Mouse (Mus musculus) ES-E14 (cell line): Measurements from ENCODE around the gene Edn1. TPM values are rescaled to one million over a fixed set of nuclear protein-coding genes. Genes with fewer than 3 reads are reported as not detected.

Experiments used
- DNase-seq: peaks from one replicate; pipeline ENCODE4 v3.0.0-alpha.2; 2013; ENCODE audit warnings: low read depth, low spot score
- H3K27ac ChIP-seq: 2 replicates; pipeline ENCODE4 v1.5.1; 2012; ENCODE audit warnings: low read depth, mild to moderate bottlenecking, low read length, moderate library complexity, mixed read lengths; ENCODE audit not compliant: poor library complexity, insufficient read depth, severe bottlenecking
- H3K36me3 ChIP-seq: 2 replicates; pipeline ENCODE4 v1.6.1; 2012; ENCODE audit warnings: mild to moderate bottlenecking, low read length, moderate library complexity, mixed read lengths; ENCODE audit not compliant: control insufficient read depth, poor library complexity, insufficient read depth, severe bottlenecking
- H3K4me1 ChIP-seq, 2 experiments: fragments of 150-350 bp in 1 of 2; sonication (generic) in 1 of 2; 2 replicates each; pipeline ENCODE4 v1.6.1; 2012; ENCODE audit warnings: low read length in 2 of 2, mild to moderate bottlenecking in 1 of 2, mixed read lengths in 1 of 2; ENCODE audit not compliant: control insufficient read depth in 2 of 2, insufficient read depth in 2 of 2, poor library complexity in 1 of 2
- H3K4me3 ChIP-seq, 2 experiments: fragments of 150-350 bp in 1 of 2; sonication (generic) in 1 of 2; 2 replicates each; pipeline ENCODE4 v1.5.1; 2012; ENCODE audit warnings: low read length in 2 of 2, low read depth in 1 of 2, mild to moderate bottlenecking in 1 of 2, mixed read lengths in 1 of 2; ENCODE audit not compliant: insufficient read depth in 1 of 2, poor library complexity in 1 of 2, severe bottlenecking in 1 of 2
- H3K9ac ChIP-seq: 2 replicates; pipeline ENCODE4 v1.6.1; 2012; ENCODE audit warnings: low read depth, mild to moderate bottlenecking, low read length, mixed read lengths; ENCODE audit not compliant: poor library complexity, insufficient read depth, severe bottlenecking
- H3K9me3 ChIP-seq: fragments of 150-350 bp; sonication (generic); 2 replicates; pipeline ENCODE4 v1.6.1; 2012; ENCODE audit warnings: low read depth, mild to moderate bottlenecking, low read length; ENCODE audit not compliant: control insufficient read depth, insufficient read depth
- CHD2 ChIP-seq: IDR thresholded peaks from 2 replicates; pipeline ENCODE4 v1.6.1; 2014; ENCODE audit warnings: mild to moderate bottlenecking, low read depth, low read length, inconsistent platforms
- HCFC1 ChIP-seq: IDR thresholded peaks from 2 replicates; pipeline ENCODE4 v1.6.1; 2012; ENCODE audit warnings: low read length, inconsistent platforms, borderline replicate concordance; ENCODE audit not compliant: insufficient read depth
- MAFK ChIP-seq: IDR thresholded peaks from 2 replicates; pipeline ENCODE4 v1.6.1; 2014; ENCODE audit warnings: mild to moderate bottlenecking, low read depth, low read length, inconsistent platforms; ENCODE audit not compliant: insufficient read depth
- ZC3H11A ChIP-seq: IDR thresholded peaks from 2 replicates; pipeline ENCODE4 v1.6.1; 2012; ENCODE audit warnings: low read depth, mild to moderate bottlenecking, inconsistent platforms, low read length, borderline replicate concordance
- ZNF384 ChIP-seq: IDR thresholded peaks from 2 replicates; pipeline ENCODE4 v1.6.1; 2012; ENCODE audit warnings: low read depth, low read length, inconsistent platforms
- in situ Hi-C, 2 experiments: fragments of 600-800 bp; cut with MboI; formaldehyde crosslinking; loops; one replicate each; pipeline ENCODE4 v1.15.1; 2025; ENCODE audit warnings: low sequenced_read_pairs in 2 of 2, inconsistent platforms in 1 of 2; ENCODE audit not compliant: unreplicated experiment in 2 of 2
- total RNA-seq: library from RNA; depleted of rRNA; stranded (reverse); fragments of 300-350 nt; gene quantifications from 2 replicates; pipeline ENCODE4 v1.2.3, GENCODE M21; 2012

Gene Edn1
- total RNA-seq, 1 experiment, result 9.2 TPM

GRCm38 (mm10) chr13:42301961-42302861 is 935 bp downstream of the Edn1 start:
- H3K4me1 ChIP-seq, result peaks cover 0 to 8% of the 10 kb centered on the region in 2 experiments; a peak in 2 of 4 replicates
- H3K9ac ChIP-seq, result no peak overlapping the region
- no peaks in the 10 kb centered on the region; the same call in 1 of the 2 replicates for H3K36me3 ChIP-seq
- no peak for DNase-seq
- no peak overlapping the region for H3K27ac ChIP-seq
- in situ Hi-C loops, result no loop called here
- peak overlapping the region in 1 of 2 experiments; percentile 54; a peak in 2 of 4 replicates for H3K4me3 ChIP-seq
- TF ChIP-seq MAFK (no peak), HCFC1 (no peak), CHD2 (no peak), ZNF384 (no peak), ZC3H11A (no peak)
- no peaks in the 10 kb centered on the region for H3K9me3 ChIP-seq

- H3K4me1 ChIP-seq, result peaks cover 0 to 9% of the 10 kb centered on the region in 2 experiments; a peak in 2 of 4 replicates
- no peaks in the 10 kb centered on the region for H3K9me3 ChIP-seq
- no peak overlapping the region for H3K27ac ChIP-seq
- in situ Hi-C loops, result no loop called here
- no peaks in the 10 kb centered on the region; the same call in 1 of the 2 replicates for H3K36me3 ChIP-seq
- no peak overlapping the region for H3K9ac ChIP-seq
- DNase-seq, result no peak
- TF ChIP-seq ZNF384, result no peak
- H3K4me3 ChIP-seq, result no peak overlapping the region
Observed at GRCm38 (mm10) chr13:42303180-42303929, 2.1 kb downstream of the Edn1 start.

- Histone ChIP-seq H3K9me3 (no peaks in the 10 kb centered on the region), H3K4me1 (peaks cover 0 to 11% of the 10 kb centered on the region in 2 experiments; a peak in 2 of 4 replicates)
- in situ Hi-C loops, result no loop called here
Observed at GRCm38 (mm10) chr13:42304139-42304538, 2.9 kb downstream of the Edn1 start.

GRCm38 (mm10) chr13:42306870-42307800 is 5.9 kb downstream of the Edn1 start:
- Histone ChIP-seq H3K4me1 (peaks cover 0 to 7% of the 10 kb centered on the region in 2 experiments; a peak in 2 of 4 replicates), H3K4me3 (no peak overlapping the region), H3K36me3 (no peaks in the 10 kb centered on the region; the same call in 1 of the 2 replicates), H3K9ac (no peak overlapping the region), H3K9me3 (no peaks in the 10 kb centered on the region), H3K27ac (no peak overlapping the region)
- in situ Hi-C loops, result no loop called here
- no peak for DNase-seq
- TF ChIP-seq CHD2, result no peak
- TF ChIP-seq MAFK, result no peak
- no peak for TF ChIP-seq ZC3H11A
- no peak for TF ChIP-seq HCFC1
- no peak for TF ChIP-seq ZNF384

More at GRCm38 (mm10) chr13:42304139-42304538, 2.9 kb downstream of the Edn1 start:
- TF ChIP-seq CHD2 (no peak), MAFK (no peak), ZNF384 (no peak), ZC3H11A (no peak), HCFC1 (no peak)
- no peak overlapping the region for H3K9ac ChIP-seq
- H3K4me3 ChIP-seq, result no peak overlapping the region
- no peaks in the 10 kb centered on the region; the same call in 1 of the 2 replicates for H3K36me3 ChIP-seq
- DNase-seq, result no peak
- no peak overlapping the region for H3K27ac ChIP-seq
